Mouse (Mus musculus): ENCODE results near the gene Tnk2. TPM values are rescaled to one million over a fixed set of nuclear protein-coding genes. Genes with fewer than 3 reads are reported as not detected.

The Tnk2 gene
- total RNA-seq, 1 experiment, result 47.1 TPM

DNA sequence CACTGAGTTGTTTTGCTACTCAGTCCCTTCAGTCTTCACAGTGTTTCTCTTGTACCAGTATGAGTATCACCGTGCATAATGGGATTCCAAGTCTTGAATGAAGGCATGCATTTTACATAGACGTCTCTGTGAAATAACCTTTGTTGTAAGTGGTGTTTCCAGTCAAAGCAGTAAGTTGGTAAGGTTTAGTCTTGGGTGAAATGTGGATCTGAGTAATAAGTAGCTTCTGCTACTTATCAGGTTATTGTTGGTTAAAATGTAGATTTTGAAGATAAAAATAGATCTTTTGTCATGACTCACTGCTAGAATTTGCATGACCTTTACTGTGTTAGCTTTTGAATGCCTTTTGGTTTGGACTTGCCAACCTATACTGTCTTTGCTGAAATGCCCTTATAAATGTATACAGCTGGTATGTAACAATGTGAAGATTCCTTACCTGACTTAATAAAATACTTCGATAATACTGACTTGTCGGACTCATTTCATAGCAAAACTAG, 11.3 kb upstream of the Tnk2 start:
- H3K4me1 ChIP-seq (ENCODE audit: control insufficient read depth in 2 of 2, insufficient read depth in 2 of 2, low read length in 2 of 2, poor library complexity in 1 of 2), result peaks cover 2 to 11% of the 10 kb centered on the region in 2 experiments; a peak in 2 of 4 replicates
- TF ChIP-seq ZNF384 (IDR thresholded peaks at IDR 0.05; ENCODE audit: low read depth, low read length), result no peak
- TF ChIP-seq CHD2 (IDR thresholded peaks at IDR 0.05; ENCODE audit: low read depth, low read length), result no peak
- no peak for TF ChIP-seq ZC3H11A (IDR thresholded peaks at IDR 0.05; ENCODE audit: borderline replicate concordance, low read depth, low read length)
- no peak for TF ChIP-seq MAFK (IDR thresholded peaks at IDR 0.05; ENCODE audit: insufficient read depth, low read depth, low read length)
- no peak for TF ChIP-seq HCFC1 (IDR thresholded peaks at IDR 0.05; ENCODE audit: borderline replicate concordance, insufficient read depth, low read length)
- in situ Hi-C loops (cut with MboI; ENCODE audit: low sequenced_read_pairs in 2 of 2, unreplicated experiment in 2 of 2), result no loop called here
- H3K9ac ChIP-seq (ENCODE audit: insufficient read depth, low read depth, low read length, poor library complexity, severe bottlenecking), result no peak overlapping the region
- DNase-seq (ENCODE audit: low read depth, low spot score), result no peak
- H3K4me3 ChIP-seq (ENCODE audit: insufficient read depth in 1 of 2, low read depth in 1 of 2, low read length in 2 of 2, poor library complexity in 1 of 2, severe bottlenecking in 1 of 2), result no peak overlapping the region
- H3K36me3 ChIP-seq (ENCODE audit: control insufficient read depth, insufficient read depth, low read length, poor library complexity, severe bottlenecking), result peaks cover 15% of the 10 kb centered on the region
- no peak overlapping the region for H3K27ac ChIP-seq (ENCODE audit: insufficient read depth, low read depth, low read length, poor library complexity, severe bottlenecking)
- no peaks in the 10 kb centered on the region for H3K9me3 ChIP-seq (ENCODE audit: control insufficient read depth, insufficient read depth, low read depth, low read length)

DNA sequence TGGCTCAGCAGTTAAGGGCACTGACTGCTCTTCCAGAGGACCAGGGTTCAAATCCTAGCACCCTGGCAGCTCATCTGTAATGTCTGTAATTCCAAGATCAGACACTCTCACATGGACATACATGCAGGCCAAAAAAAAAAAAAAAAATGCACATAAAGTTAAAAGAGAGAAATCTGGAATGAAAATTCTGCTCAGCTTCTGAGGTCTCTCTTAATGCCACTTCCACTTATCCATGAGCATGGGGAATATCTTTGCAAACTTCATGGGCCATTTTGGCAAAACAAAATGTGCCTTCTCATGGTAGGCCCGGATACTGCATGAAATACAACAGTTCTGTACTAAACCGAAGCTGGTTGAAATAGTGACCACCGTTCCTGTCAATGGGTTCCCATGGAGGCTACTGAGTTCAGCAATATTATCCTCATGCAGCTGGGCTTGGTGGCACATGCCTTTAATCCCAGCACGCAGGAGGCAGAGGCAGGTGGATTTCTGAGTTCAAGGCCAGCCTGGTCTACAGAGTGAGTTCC, 10.1 kb upstream of the Tnk2 start:
- no peak overlapping the region for H3K4me3 ChIP-seq (ENCODE audit: insufficient read depth in 1 of 2, low read depth in 1 of 2, low read length in 2 of 2, poor library complexity in 1 of 2, severe bottlenecking in 1 of 2)
- no peaks in the 10 kb centered on the region for H3K9me3 ChIP-seq (ENCODE audit: control insufficient read depth, insufficient read depth, low read depth, low read length)
- peaks cover 12% of the 10 kb centered on the region; the same call in 1 of the 2 replicates for H3K36me3 ChIP-seq (ENCODE audit: control insufficient read depth, insufficient read depth, low read length, poor library complexity, severe bottlenecking)
- no peak overlapping the region for H3K27ac ChIP-seq (ENCODE audit: insufficient read depth, low read depth, low read length, poor library complexity, severe bottlenecking)
- no peak for DNase-seq (ENCODE audit: low read depth, low spot score)
- H3K9ac ChIP-seq (ENCODE audit: insufficient read depth, low read depth, low read length, poor library complexity, severe bottlenecking), result no peak overlapping the region
- TF ChIP-seq HCFC1 (IDR thresholded peaks at IDR 0.05; ENCODE audit: borderline replicate concordance, insufficient read depth, low read length), result no peak
- no peak for TF ChIP-seq MAFK (IDR thresholded peaks at IDR 0.05; ENCODE audit: insufficient read depth, low read depth, low read length)
- no peak for TF ChIP-seq CHD2 (IDR thresholded peaks at IDR 0.05; ENCODE audit: low read depth, low read length)
- no peak for TF ChIP-seq ZNF384 (IDR thresholded peaks at IDR 0.05; ENCODE audit: low read depth, low read length)
- TF ChIP-seq ZC3H11A (IDR thresholded peaks at IDR 0.05; ENCODE audit: borderline replicate concordance, low read depth, low read length), result no peak
- peaks cover 2 to 15% of the 10 kb centered on the region in 2 experiments; a peak in 2 of 4 replicates for H3K4me1 ChIP-seq (ENCODE audit: control insufficient read depth in 2 of 2, insufficient read depth in 2 of 2, low read length in 2 of 2, poor library complexity in 1 of 2)
- in situ Hi-C loops (cut with MboI; ENCODE audit: low sequenced_read_pairs in 2 of 2, unreplicated experiment in 2 of 2), result no loop called here

DNA sequence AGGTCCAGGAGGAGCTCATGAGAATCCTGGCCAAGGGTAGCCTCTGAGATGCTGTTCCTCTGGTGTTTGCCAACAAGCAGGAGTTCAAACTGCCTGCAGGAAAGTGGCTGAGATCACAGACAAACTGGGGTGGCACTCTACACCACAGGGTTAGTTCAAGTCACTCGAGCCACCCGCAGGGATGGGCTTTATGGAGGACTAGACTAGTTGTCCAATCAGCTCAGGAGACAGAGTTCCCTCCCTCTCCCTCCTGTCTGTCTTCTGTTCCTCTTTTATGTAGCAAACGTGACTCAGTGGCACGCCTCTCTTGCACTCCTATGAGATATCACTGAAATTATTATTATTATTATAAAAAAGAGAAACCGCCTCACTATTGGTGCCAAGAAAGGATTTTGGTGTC, 9.5 kb upstream of the Tnk2 start:
- TF ChIP-seq ZC3H11A (IDR thresholded peaks at IDR 0.05; ENCODE audit: borderline replicate concordance, low read depth, low read length) (no peak), HCFC1 (IDR thresholded peaks at IDR 0.05; ENCODE audit: borderline replicate concordance, insufficient read depth, low read length) (no peak), MAFK (IDR thresholded peaks at IDR 0.05; ENCODE audit: insufficient read depth, low read depth, low read length) (no peak), ZNF384 (IDR thresholded peaks at IDR 0.05; ENCODE audit: low read depth, low read length) (no peak), CHD2 (IDR thresholded peaks at IDR 0.05; ENCODE audit: low read depth, low read length) (no peak)
- Histone ChIP-seq H3K4me1 (ENCODE audit: control insufficient read depth in 2 of 2, insufficient read depth in 2 of 2, low read length in 2 of 2, poor library complexity in 1 of 2) (peaks cover 2 to 17% of the 10 kb centered on the region in 2 experiments; a peak in 2 of 4 replicates), H3K9me3 (ENCODE audit: control insufficient read depth, insufficient read depth, low read depth, low read length) (no peaks in the 10 kb centered on the region), H3K9ac (ENCODE audit: insufficient read depth, low read depth, low read length, poor library complexity, severe bottlenecking) (no peak overlapping the region), H3K4me3 (ENCODE audit: insufficient read depth in 1 of 2, low read depth in 1 of 2, low read length in 2 of 2, poor library complexity in 1 of 2, severe bottlenecking in 1 of 2) (no peak overlapping the region), H3K36me3 (ENCODE audit: control insufficient read depth, insufficient read depth, low read length, poor library complexity, severe bottlenecking) (peaks cover 10% of the 10 kb centered on the region; the same call in 1 of the 2 replicates), H3K27ac (ENCODE audit: insufficient read depth, low read depth, low read length, poor library complexity, severe bottlenecking) (no peak overlapping the region)
- DNase-seq (ENCODE audit: low read depth, low spot score), result no peak
- in situ Hi-C loops (cut with MboI; ENCODE audit: low sequenced_read_pairs in 2 of 2, unreplicated experiment in 2 of 2), result no loop called here

DNA sequence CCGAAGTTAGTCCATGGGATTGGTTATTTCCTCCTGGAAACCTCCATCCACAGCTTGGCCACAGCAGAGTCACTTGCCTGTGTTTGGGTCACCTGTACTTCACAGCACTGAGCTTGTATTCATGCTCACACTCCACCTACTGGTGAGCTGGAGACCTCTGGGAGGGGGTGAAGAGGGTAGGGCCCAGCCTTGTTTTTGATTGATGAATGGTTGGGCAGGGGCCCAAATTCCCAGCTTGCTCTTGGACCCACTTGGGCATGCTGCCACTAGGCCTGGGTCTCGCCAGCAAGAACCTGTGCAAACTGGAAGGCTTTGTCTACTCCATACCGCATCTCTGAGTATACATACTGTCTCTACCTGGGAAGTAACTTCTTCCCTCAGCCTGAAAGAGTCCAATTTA, 8.4 kb upstream of the Tnk2 start:
- H3K9ac ChIP-seq (ENCODE audit: insufficient read depth, low read depth, low read length, poor library complexity, severe bottlenecking), result no peak overlapping the region
- no peak for DNase-seq (ENCODE audit: low read depth, low spot score)
- H3K36me3 ChIP-seq (ENCODE audit: control insufficient read depth, insufficient read depth, low read length, poor library complexity, severe bottlenecking), result peaks cover 7% of the 10 kb centered on the region; the same call in 1 of the 2 replicates
- no peak for TF ChIP-seq HCFC1 (IDR thresholded peaks at IDR 0.05; ENCODE audit: borderline replicate concordance, insufficient read depth, low read length)
- no peak for TF ChIP-seq MAFK (IDR thresholded peaks at IDR 0.05; ENCODE audit: insufficient read depth, low read depth, low read length)
- TF ChIP-seq ZC3H11A (IDR thresholded peaks at IDR 0.05; ENCODE audit: borderline replicate concordance, low read depth, low read length), result no peak
- no peak for TF ChIP-seq CHD2 (IDR thresholded peaks at IDR 0.05; ENCODE audit: low read depth, low read length)
- TF ChIP-seq ZNF384 (IDR thresholded peaks at IDR 0.05; ENCODE audit: low read depth, low read length), result no peak
- H3K9me3 ChIP-seq (ENCODE audit: control insufficient read depth, insufficient read depth, low read depth, low read length), result no peaks in the 10 kb centered on the region
- in situ Hi-C loops (cut with MboI; ENCODE audit: low sequenced_read_pairs in 2 of 2, unreplicated experiment in 2 of 2), result no loop called here
- H3K27ac ChIP-seq (ENCODE audit: insufficient read depth, low read depth, low read length, poor library complexity, severe bottlenecking), result no peak overlapping the region
- H3K4me3 ChIP-seq (ENCODE audit: insufficient read depth in 1 of 2, low read depth in 1 of 2, low read length in 2 of 2, poor library complexity in 1 of 2, severe bottlenecking in 1 of 2), result no peak overlapping the region
- peaks cover 2 to 17% of the 10 kb centered on the region in 2 experiments; a peak in 2 of 4 replicates for H3K4me1 ChIP-seq (ENCODE audit: control insufficient read depth in 2 of 2, insufficient read depth in 2 of 2, low read length in 2 of 2, poor library complexity in 1 of 2)

Measured in ES-E14 (cell line).